Mouse (Mus musculus): ENCODE data around the gene Cisd3. TPM values are rescaled to one million over a fixed set of nuclear protein-coding genes. Genes with fewer than 3 reads are reported as not detected.

The Cisd3 gene
- polyA plus RNA-seq, 1 experiment from 2014 or later: 12.3 TPM

DNA sequence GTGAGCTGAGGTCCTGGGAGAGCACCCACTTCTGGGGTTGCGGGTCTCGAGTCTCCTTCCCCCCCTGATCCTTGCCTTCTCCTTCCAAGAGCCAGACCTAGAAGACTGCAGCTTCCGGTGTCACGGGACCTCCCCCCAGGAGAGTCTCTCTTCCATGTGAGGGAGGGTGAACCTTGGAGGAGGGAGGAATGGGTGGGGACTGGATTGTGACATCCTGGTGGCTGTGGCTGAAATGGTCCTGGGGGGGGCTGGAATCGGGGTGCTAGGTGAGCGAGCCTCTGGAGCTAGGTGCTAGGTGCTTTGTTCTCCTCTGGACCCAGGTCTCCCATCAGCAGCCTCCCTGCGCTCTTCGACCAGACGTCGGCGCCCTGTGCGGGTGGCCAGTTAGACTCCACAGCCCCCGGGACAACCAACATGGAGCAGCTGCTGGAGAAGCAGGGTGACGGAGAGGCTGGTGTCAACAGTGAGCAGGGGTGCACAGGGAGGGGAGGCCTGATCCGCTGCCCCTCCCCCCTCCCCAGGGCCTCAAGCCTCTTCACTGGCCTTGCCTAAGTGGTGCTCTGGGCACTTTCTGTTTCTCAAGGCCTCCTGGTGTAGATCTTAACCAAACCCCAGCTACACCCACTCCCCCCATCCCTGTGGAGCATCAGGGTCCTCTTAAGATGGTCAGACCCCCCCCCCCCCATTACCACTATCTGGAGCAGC lies 9.4 kb upstream of the Cisd3 start:
- no peak for ATAC-seq (ENCODE audit: insufficient read depth)

DNA sequence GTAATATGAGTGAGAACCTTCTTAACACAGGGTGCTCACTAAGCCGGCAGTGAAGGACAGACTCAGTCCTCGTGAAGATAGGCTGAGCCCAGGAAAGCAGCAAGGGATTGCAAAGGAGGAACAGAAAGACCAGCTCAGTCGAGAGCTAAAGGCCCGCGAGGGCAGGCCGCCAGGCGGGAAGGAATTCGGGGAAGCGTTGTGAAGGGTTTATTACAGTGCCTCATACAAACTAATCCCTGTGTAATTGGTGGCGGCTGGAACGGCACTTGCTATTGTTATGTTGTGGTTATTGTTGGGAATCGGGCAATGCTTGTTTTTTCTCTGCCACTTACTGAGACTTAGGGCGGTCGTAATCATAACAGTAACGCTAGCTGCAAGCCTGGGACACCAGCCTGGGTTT lies 8.2 kb upstream of the Cisd3 start:
- Histone ChIP-seq H3K36me3 (replicated peaks) (peaks cover 9% of the 10 kb centered on the region; the same call in 1 of the 2 replicates), H3K9ac (no peak overlapping the region), H3K27ac (replicated peaks) (no peak overlapping the region), H3K4me2 (no peak overlapping the region), H3K4me3 (replicated peaks) (no peak overlapping the region), H3K9me3 (replicated peaks) (no peaks in the 10 kb centered on the region), H3K4me1 (replicated peaks) (no peaks in the 10 kb centered on the region), H3K27me3 (no peaks in the 10 kb centered on the region)
- no peak for ATAC-seq (ENCODE audit: insufficient read depth)
- WGBS (ENCODE audit: insufficient replicate concordance): 76% methylated on average over 15 of the region's 15 CpGs

More for the DNA sequence above, 9.4 kb upstream of the Cisd3 start:
- Histone ChIP-seq H3K4me2 (no peak overlapping the region), H3K27ac (replicated peaks) (no peak overlapping the region), H3K4me1 (replicated peaks) (no peaks in the 10 kb centered on the region), H3K4me3 (replicated peaks) (no peak overlapping the region), H3K9me3 (replicated peaks) (no peaks in the 10 kb centered on the region), H3K27me3 (no peaks in the 10 kb centered on the region), H3K36me3 (replicated peaks) (peaks cover 9% of the 10 kb centered on the region; the same call in 1 of the 2 replicates), H3K9ac (no peak overlapping the region)
- 74% methylated on average over 15 of the region's 15 CpGs for WGBS (ENCODE audit: insufficient replicate concordance)

GRCm38 (mm10) chr11:97677842-97678241 lies 7.8 kb upstream of the Cisd3 start:
- Histone ChIP-seq H3K4me1 (replicated peaks) (no peaks in the 10 kb centered on the region), H3K9me3 (replicated peaks) (no peaks in the 10 kb centered on the region), H3K27ac (replicated peaks) (no peak overlapping the region), H3K9ac (no peak overlapping the region), H3K4me2 (no peak overlapping the region), H3K27me3 (no peaks in the 10 kb centered on the region), H3K4me3 (replicated peaks) (no peak overlapping the region), H3K36me3 (replicated peaks) (peaks cover 9% of the 10 kb centered on the region; the same call in 1 of the 2 replicates)
- 69% methylated on average over 8 of the region's 8 CpGs for WGBS (ENCODE audit: insufficient replicate concordance)
- no peak for ATAC-seq (ENCODE audit: insufficient read depth)

DNA sequence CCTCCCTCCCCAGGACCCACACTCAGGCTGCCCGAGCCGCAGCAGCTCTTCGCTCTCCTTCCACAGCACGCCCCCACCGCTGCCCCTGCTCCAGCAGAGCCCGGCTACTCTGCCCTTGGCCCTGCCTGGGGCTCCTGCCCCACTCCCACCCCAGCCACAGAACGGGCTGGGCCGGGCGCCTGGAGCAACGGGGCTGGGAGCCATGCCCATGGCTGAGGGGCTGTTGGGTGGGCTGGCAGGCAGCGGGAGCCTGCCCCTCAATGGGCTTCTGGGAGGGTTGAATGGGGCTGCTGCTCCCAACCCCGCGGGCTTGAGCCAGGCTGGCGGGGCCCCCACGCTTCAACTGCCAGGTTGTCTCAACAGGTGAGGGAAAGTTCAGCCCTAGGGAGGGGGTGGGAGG lies 7.3 kb upstream of the Cisd3 start:
- no peak for ATAC-seq (ENCODE audit: insufficient read depth)
- Histone ChIP-seq H3K4me2 (no peak overlapping the region), H3K36me3 (replicated peaks) (peaks cover 9% of the 10 kb centered on the region; the same call in 1 of the 2 replicates), H3K4me3 (replicated peaks) (no peak overlapping the region), H3K9ac (no peak overlapping the region), H3K27me3 (no peaks in the 10 kb centered on the region), H3K27ac (replicated peaks) (no peak overlapping the region), H3K4me1 (replicated peaks) (no peaks in the 10 kb centered on the region), H3K9me3 (replicated peaks) (no peaks in the 10 kb centered on the region)
- 74% methylated on average over 15 of the region's 15 CpGs for WGBS (ENCODE audit: insufficient replicate concordance)

GRCm38 (mm10) chr11:97680430-97680829 lies 5.2 kb upstream of the Cisd3 start:
- H3K36me3 ChIP-seq (replicated peaks): peaks cover 3% of the 10 kb centered on the region; the same call in 1 of the 2 replicates
- H3K4me2 ChIP-seq: no peak overlapping the region
- ATAC-seq (ENCODE audit: insufficient read depth): no peak
- H3K4me3 ChIP-seq (replicated peaks): no peak overlapping the region
- 73% methylated on average over 12 of the region's 12 CpGs for WGBS (ENCODE audit: insufficient replicate concordance)
- H3K4me1 ChIP-seq (replicated peaks): peaks cover 11% of the 10 kb centered on the region
- no peaks in the 10 kb centered on the region for H3K9me3 ChIP-seq (replicated peaks)
- peaks cover 14% of the 10 kb centered on the region for H3K27me3 ChIP-seq
- H3K9ac ChIP-seq: no peak overlapping the region
- H3K27ac ChIP-seq (replicated peaks): no peak overlapping the region

- Histone ChIP-seq H3K9ac (no peak overlapping the region), H3K4me1 (replicated peaks) (peaks cover 22% of the 10 kb centered on the region), H3K36me3 (replicated peaks) (peaks cover 3% of the 10 kb centered on the region; the same call in 1 of the 2 replicates), H3K27ac (replicated peaks) (no peak overlapping the region), H3K27me3 (peaks cover 31% of the 10 kb centered on the region), H3K9me3 (replicated peaks) (no peaks in the 10 kb centered on the region), H3K4me2 (no peak overlapping the region), H3K4me3 (replicated peaks) (no peak overlapping the region)
- no peak for ATAC-seq (ENCODE audit: insufficient read depth)
- WGBS (ENCODE audit: insufficient replicate concordance): 64% methylated on average over 6 of the region's 6 CpGs
These were observed 3.0 kb upstream of the Cisd3 start for GRCm38 (mm10) chr11:97682504-97683055.

DNA sequence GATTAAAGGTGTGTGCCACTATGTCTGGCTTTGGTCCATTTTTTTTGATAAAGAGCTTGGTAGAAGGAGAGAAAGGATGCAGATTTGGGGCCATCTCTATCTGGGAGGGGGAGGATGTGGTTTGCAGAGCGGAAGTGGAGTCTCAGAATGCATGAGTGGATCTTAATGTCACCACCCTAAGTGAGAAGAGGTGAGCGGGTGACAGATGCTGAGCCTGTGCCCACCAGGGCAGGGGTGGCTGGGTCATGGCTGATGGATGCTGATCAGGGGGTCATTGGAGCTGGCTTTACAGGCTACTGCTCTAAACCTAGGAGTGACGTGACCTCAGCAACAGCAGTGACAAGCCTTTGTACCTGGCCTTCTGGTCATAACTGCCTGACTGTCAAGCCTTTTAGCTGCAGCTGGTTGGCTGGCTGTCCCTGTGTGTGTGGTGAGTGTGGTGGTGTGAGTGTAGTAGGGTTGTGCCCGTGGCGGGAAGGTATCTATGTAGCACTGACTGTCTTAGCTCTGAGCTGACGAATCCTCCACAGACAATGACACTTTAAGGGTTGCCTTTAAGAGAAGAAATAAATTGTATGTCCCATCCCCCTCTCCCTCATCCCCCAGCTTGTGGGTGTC lies 1.5 kb upstream of the Cisd3 start:
- Histone ChIP-seq H3K9ac (no peak overlapping the region), H3K27me3 (peaks cover 31% of the 10 kb centered on the region), H3K4me2 (no peak overlapping the region), H3K4me3 (replicated peaks) (no peak overlapping the region), H3K36me3 (replicated peaks) (peaks cover 3% of the 10 kb centered on the region; the same call in 1 of the 2 replicates), H3K9me3 (replicated peaks) (no peaks in the 10 kb centered on the region), H3K4me1 (replicated peaks) (peaks cover 22% of the 10 kb centered on the region), H3K27ac (replicated peaks) (no peak overlapping the region)
- 43% methylated on average over 6 of the region's 6 CpGs for WGBS (ENCODE audit: insufficient replicate concordance)
- ATAC-seq (ENCODE audit: insufficient read depth): no peak

DNA sequence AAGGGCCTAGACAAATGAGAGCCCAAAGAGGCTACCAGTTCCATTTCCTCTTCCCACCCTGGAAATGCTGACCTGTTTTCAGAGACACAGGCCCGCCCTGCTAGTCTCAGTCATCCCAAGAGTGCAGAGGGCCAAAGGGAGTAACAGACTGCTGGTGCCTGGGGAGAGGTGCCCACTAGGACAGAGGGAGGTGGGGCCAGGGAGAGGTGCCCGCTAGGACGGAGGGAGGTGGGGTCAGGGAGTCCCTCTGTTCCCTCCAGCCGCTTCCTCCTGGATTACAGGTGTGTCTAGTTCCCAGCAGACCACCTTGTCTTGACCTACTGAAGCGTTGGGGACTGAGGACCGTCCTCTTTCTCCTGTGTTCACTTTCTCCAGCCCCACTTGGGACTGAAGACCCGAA lies 860 bp upstream of the Cisd3 start:
- no peak for ATAC-seq (ENCODE audit: insufficient read depth)
- H3K4me1 ChIP-seq (replicated peaks): peaks cover 22% of the 10 kb centered on the region
- no peak overlapping the region for H3K9ac ChIP-seq
- H3K4me3 ChIP-seq (replicated peaks): no peak overlapping the region
- 37% methylated on average over 7 of the region's 7 CpGs for WGBS (ENCODE audit: insufficient replicate concordance)
- peaks cover 31% of the 10 kb centered on the region for H3K27me3 ChIP-seq
- peaks cover 3% of the 10 kb centered on the region; the same call in 1 of the 2 replicates for H3K36me3 ChIP-seq (replicated peaks)
- H3K27ac ChIP-seq (replicated peaks): no peak overlapping the region
- no peak overlapping the region for H3K4me2 ChIP-seq
- no peaks in the 10 kb centered on the region for H3K9me3 ChIP-seq (replicated peaks)

GRCm38 (mm10) chr11:97686322-97686908 lies 789 bp downstream of the Cisd3 start:
- Histone ChIP-seq H3K4me2 (peak overlapping the region; percentile 61), H3K4me1 (replicated peaks) (peaks cover 22% of the 10 kb centered on the region), H3K36me3 (replicated peaks) (no peaks in the 10 kb centered on the region), H3K9me3 (replicated peaks) (no peaks in the 10 kb centered on the region), H3K27ac (replicated peaks) (no peak overlapping the region), H3K27me3 (peaks cover 31% of the 10 kb centered on the region), H3K4me3 (replicated peaks) (peak overlapping the region; percentile 40; the same call in 1 of the 2 replicates), H3K9ac (no peak overlapping the region)
- ATAC-seq (ENCODE audit: insufficient read depth): no peak
- 55% methylated on average over 11 of the region's 11 CpGs for WGBS (ENCODE audit: insufficient replicate concordance)

DNA sequence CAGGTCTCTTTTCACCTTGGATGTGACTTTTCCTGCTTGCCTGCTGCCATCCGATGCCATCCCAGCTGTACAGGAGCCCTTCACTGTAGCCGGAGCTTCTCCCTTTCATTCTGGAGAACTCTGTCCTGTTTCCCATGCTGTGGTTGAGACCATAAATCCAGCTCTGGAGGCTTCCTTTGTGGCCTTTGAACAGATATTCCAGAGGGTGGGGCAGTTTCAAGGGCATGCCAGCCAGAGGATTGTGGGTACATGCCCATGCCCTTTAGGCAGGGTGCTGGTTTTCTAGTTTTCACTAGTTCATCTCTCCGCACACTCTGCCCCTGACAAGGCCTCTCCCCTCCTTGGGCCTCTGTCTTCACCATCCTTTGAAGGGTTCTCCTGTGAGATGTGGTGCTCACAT lies 1.4 kb downstream of the Cisd3 start:
- Histone ChIP-seq H3K27me3 (peaks cover 31% of the 10 kb centered on the region), H3K4me1 (replicated peaks) (peaks cover 22% of the 10 kb centered on the region), H3K27ac (replicated peaks) (no peak overlapping the region), H3K36me3 (replicated peaks) (no peaks in the 10 kb centered on the region), H3K4me3 (replicated peaks) (no peak overlapping the region), H3K9me3 (replicated peaks) (no peaks in the 10 kb centered on the region), H3K9ac (no peak overlapping the region), H3K4me2 (no peak overlapping the region; the same call in 1 of the 2 replicates)
- ATAC-seq (ENCODE audit: insufficient read depth): no peak
- WGBS (ENCODE audit: insufficient replicate concordance): 80% methylated on average over 3 of the region's 3 CpGs

DNA sequence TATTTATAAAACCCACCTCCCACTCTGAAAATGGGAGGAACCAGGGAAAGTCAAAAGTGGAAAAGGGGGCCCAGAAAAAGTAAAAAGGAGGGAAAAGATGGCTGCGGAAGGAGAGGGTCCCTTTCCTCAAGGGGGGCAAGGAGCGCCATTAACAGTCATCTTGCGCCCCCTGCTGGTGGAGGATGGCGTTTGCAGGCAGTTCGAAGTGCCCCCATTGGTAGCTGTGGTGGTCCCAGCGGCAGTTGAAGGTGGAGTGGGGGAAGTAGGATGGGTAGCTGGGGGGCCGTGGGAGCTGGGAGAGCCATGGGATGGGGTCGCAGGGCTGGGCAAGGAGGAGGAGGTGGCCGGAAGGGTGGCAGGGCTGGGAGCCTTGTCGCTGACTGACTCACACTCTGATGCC lies 4.2 kb downstream of the Cisd3 start:
- no peak for ATAC-seq (ENCODE audit: insufficient read depth)
- Histone ChIP-seq H3K9ac (no peak overlapping the region), H3K27ac (replicated peaks) (no peak overlapping the region), H3K4me3 (replicated peaks) (no peak overlapping the region), H3K4me2 (no peak overlapping the region), H3K9me3 (replicated peaks) (no peaks in the 10 kb centered on the region), H3K36me3 (replicated peaks) (no peaks in the 10 kb centered on the region), H3K4me1 (replicated peaks) (peaks cover 25% of the 10 kb centered on the region), H3K27me3 (peaks cover 23% of the 10 kb centered on the region)
- WGBS (ENCODE audit: insufficient replicate concordance): 22% methylated on average over 10 of the region's 10 CpGs

All from liver, embryonic 15.5 days (tissue).